21 mouse cellular contexts compared by ENCODE assay signal in the genomic region with DNA sequence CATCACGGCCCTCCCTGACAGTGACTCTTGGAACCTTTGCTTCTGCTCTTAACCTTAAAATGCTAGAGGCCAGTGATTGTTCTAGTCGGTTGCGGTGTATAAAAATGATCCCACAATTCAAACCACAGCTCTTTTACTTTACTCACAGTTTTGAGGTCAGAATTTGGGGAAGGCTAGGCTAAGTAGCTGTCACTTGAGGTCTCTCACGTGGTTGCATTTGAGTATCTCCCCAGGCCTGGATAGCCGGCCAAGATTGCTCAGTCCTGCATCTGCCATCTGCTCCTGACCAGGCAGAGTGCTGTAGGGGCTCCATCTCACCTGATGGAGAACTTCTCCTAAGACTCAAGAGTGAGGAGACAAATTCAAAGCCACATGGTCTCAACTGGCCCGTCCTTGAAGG.
DNase-seq lines count a peak whose midpoint lies in the region; ATAC-seq and TF ChIP-seq lines count a peak whose summit lies in the region.
"Had no signal": no experiment of that assay in that cellular context is flagged by ENCODE, and none has a peak within 500 bp of the region (broad histone marks: within the 10 kb centered on the region; RNA-seq: fewer than 3 reads in every experiment).

No protein-coding gene starts in this region.

- ATAC-seq in lung, embryonic 14.5 days (ENCODE audit: insufficient read depth), result no peak
- ATAC-seq in lung, postnatal 0 days, result peak; percentile 43; the same call in 1 of the 2 replicates
- ATAC-seq: forebrain, embryonic 14.5 days; forebrain, embryonic 16.5 days had no signal

- no peak for TF ChIP-seq POLR2A in lung, adult 2 months (IDR thresholded peaks at IDR 0.05; ENCODE audit: borderline replicate concordance, extremely low read depth, low read depth, low read length)

- no peak overlapping the region for H3K27ac ChIP-seq in lung, embryonic 14.5 days (ENCODE audit: low read depth)
- H3K27ac ChIP-seq in lung, postnatal 0 days (ENCODE audit: low read length), result no peak overlapping the region
- H3K27ac ChIP-seq: embryonic facial prominence, embryonic 13.5 days; embryonic facial prominence, embryonic 15.5 days; forebrain, embryonic 10.5 days; forebrain, embryonic 12.5 days had no signal

- H3K4me3 ChIP-seq in lung, embryonic 14.5 days (ENCODE audit: low read depth, low read length), result no peak overlapping the region
- no peak overlapping the region for H3K4me3 ChIP-seq in lung, adult 2 months (replicated peaks; ENCODE audit: extremely low read depth, low read depth, low read length)
- H3K4me3 ChIP-seq in lung, postnatal 0 days (ENCODE audit: low read depth, low read length), result no peak overlapping the region
- H3K4me3 ChIP-seq: embryonic facial prominence, embryonic 13.5 days; embryonic facial prominence, embryonic 15.5 days; erythroblast, embryonic 14.5 days; forebrain, embryonic 10.5 days; forebrain, embryonic 12.5 days had no signal

- no peak for TF ChIP-seq CTCF in lung, embryonic 14.5 days (IDR thresholded peaks at IDR 0.05; ENCODE audit: low read depth)
- TF ChIP-seq CTCF in lung, adult 2 months (IDR thresholded peaks at IDR 0.05; ENCODE audit: insufficient read depth, low read length), result no peak
- no peak for TF ChIP-seq CTCF in lung, postnatal 0 days (IDR thresholded peaks at IDR 0.05)

- H3K4me2 ChIP-seq in lung, embryonic 14.5 days, result no peak overlapping the region
- no peak overlapping the region for H3K4me2 ChIP-seq in lung, postnatal 0 days (replicated peaks; ENCODE audit: low read depth, low read length)
- H3K4me2 ChIP-seq: embryonic facial prominence, embryonic 13.5 days; embryonic facial prominence, embryonic 15.5 days; forebrain, embryonic 12.5 days had no signal

- no peaks in the 10 kb centered on the region for H3K36me3 ChIP-seq in lung, embryonic 14.5 days (ENCODE audit: insufficient read depth)
- H3K36me3 ChIP-seq in lung, postnatal 0 days (ENCODE audit: insufficient read depth, low read length), result no peaks in the 10 kb centered on the region
- H3K36me3 ChIP-seq: embryonic facial prominence, embryonic 13.5 days; embryonic facial prominence, embryonic 15.5 days; forebrain, embryonic 10.5 days; forebrain, embryonic 12.5 days had no signal

- H3K4me1 ChIP-seq in lung, embryonic 14.5 days (ENCODE audit: insufficient read depth), result no peaks in the 10 kb centered on the region
- no peaks in the 10 kb centered on the region for H3K4me1 ChIP-seq in lung, adult 2 months (ENCODE audit: control insufficient read depth, insufficient read depth, low read length)
- no peaks in the 10 kb centered on the region for H3K4me1 ChIP-seq in lung, postnatal 0 days (ENCODE audit: insufficient read depth, low read depth, low read length)
- H3K4me1 ChIP-seq: embryonic facial prominence, embryonic 13.5 days; embryonic facial prominence, embryonic 15.5 days; forebrain, embryonic 12.5 days had no signal

- H3K9ac ChIP-seq in lung, embryonic 14.5 days, result no peak overlapping the region
- no peak overlapping the region for H3K9ac ChIP-seq in lung, postnatal 0 days (replicated peaks; ENCODE audit: low read depth)
- H3K9ac ChIP-seq: embryonic facial prominence, embryonic 13.5 days; embryonic facial prominence, embryonic 15.5 days; forebrain, embryonic 12.5 days had no signal

- H3K27me3 ChIP-seq in lung, embryonic 14.5 days (ENCODE audit: insufficient read depth, low read length), result no peaks in the 10 kb centered on the region
- no peaks in the 10 kb centered on the region for H3K27me3 ChIP-seq in lung, postnatal 0 days (replicated peaks; ENCODE audit: insufficient read depth, low read length)
- H3K27me3 ChIP-seq: embryonic facial prominence, embryonic 13.5 days; embryonic facial prominence, embryonic 15.5 days; forebrain, embryonic 12.5 days had no signal

- DNase-seq in lung, embryonic 14.5 days, result peak; percentile 65
- no peak for DNase-seq in lung, adult 2 months
- DNase-seq in lung, postnatal 0 days (ENCODE audit: low spot score), result peak; percentile 49
- DNase-seq in lung, postnatal 25 days (ENCODE audit: low spot score), result no peak
- peak; percentile 23 for DNase-seq in lung, postnatal 36 days
- DNase-seq in lung, adult 18-20 months, result no peak
- DNase-seq: adrenal gland, adult 2 months; adrenal gland, postnatal 10 days; adrenal gland, postnatal 25 days; cerebellum, adult 11 months; cerebellum, adult 18-20 months; cerebellum, adult 8-10 months; cerebellum, adult 9-11 months; cerebellum, postnatal 36 days had no signal

- TF ChIP-seq EP300 in lung, postnatal 0 days (IDR thresholded peaks at IDR 0.05), result peak; percentile 32; the same call in 1 of the 2 replicates

- no peaks in the 10 kb centered on the region for H3K9me3 ChIP-seq in lung, embryonic 14.5 days (ENCODE audit: low read depth, low read length)
- no peaks in the 10 kb centered on the region for H3K9me3 ChIP-seq in lung, postnatal 0 days (ENCODE audit: low read length)
- H3K9me3 ChIP-seq: embryonic facial prominence, embryonic 13.5 days; embryonic facial prominence, embryonic 15.5 days; forebrain, embryonic 10.5 days; forebrain, embryonic 12.5 days had no signal

- WGBS in lung, embryonic 14.5 days, result 51% methylated on average over 6 of the region's 6 CpGs
- 69% methylated on average over 6 of the region's 6 CpGs for whole genome bisulfite sequencing in lung, adult 2 months
- WGBS in lung, postnatal 0 days, result 64% methylated on average over 6 of the region's 6 CpGs

Comparison
In these comparisons a context has a peak if more than half of its experiments do, and no peak if none do; other contexts are left out.
1. DNase-seq: peak in lung, embryonic 14.5 days (single experiment), lung, postnatal 0 days (single experiment) and lung, postnatal 36 days (single experiment); none in lung, adult 2 months (single experiment), lung, postnatal 25 days (single experiment) and lung, adult 18-20 months (0 of 2).